Mouse (Mus musculus): ENCODE measurements at regions not wholly inside any gene's neighbourhood (a gene's known extent, or its start where the extent isn't known, plus 50 kb on each side); places are given as distances from the start of the nearest gene placed in this dataset.

DNA sequence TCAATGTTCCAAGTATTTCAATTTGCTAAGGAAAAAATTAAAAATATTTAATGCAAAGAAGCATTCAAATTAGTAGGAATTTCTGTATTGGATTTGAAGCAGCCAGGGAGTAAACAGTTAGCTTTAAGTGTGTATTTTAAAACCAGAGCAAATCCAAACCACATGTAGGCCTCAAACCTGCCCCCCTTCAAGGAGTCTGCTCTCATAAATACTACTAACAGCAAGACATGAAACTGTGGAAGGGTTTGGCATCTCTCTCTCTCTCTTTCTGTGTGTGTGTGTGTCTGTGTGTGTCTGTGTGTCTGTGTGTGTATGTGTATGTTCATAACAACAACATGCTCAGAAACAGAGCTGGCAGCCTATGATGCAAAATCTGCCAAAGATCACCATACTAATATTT lies 159.2 kb upstream of the Ppargc1a start:
- Histone ChIP-seq H3K9me3 (replicated peaks) (no peaks in the 10 kb centered on the region), H3K27ac (no peak overlapping the region), H3K9ac (no peak overlapping the region), H3K4me2 (no peak overlapping the region), H3K36me3 (no peaks in the 10 kb centered on the region), H3K27me3 (replicated peaks) (no peaks in the 10 kb centered on the region), H3K4me1 (no peaks in the 10 kb centered on the region), H3K4me3 (no peak overlapping the region)
- ATAC-seq: no peak

DNA sequence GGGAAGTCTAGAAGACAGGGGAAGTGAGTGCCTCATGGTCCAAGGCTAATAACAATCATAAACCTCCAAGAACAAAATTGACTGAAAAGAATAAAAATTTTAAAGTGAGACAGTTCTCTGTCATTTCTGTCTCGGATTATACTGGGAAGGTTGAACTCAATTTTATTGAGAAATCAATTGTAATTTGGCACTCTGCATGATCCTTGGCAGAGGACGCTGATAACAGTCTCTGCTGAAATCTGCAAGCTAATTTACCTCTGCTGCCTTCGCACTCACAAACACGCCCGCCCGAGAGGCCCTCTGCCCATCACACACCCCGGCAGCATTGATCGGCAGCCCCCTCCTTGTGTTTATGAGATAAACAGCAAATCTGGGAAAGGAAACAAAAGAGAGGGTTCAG lies 151.4 kb upstream of the Ppargc1a start:
- H3K4me1 ChIP-seq: no peaks in the 10 kb centered on the region
- 65% methylated on average over 8 of the region's 8 CpGs for WGBS (ENCODE audit: insufficient replicate concordance)
- no peak overlapping the region for H3K27ac ChIP-seq
- H3K4me2 ChIP-seq: no peak overlapping the region
- no peak overlapping the region for H3K9ac ChIP-seq
- no peak overlapping the region for H3K4me3 ChIP-seq
- H3K9me3 ChIP-seq (replicated peaks): no peaks in the 10 kb centered on the region
- no peaks in the 10 kb centered on the region for H3K36me3 ChIP-seq
- H3K27me3 ChIP-seq (replicated peaks): no peaks in the 10 kb centered on the region
- no peak for ATAC-seq

DNA sequence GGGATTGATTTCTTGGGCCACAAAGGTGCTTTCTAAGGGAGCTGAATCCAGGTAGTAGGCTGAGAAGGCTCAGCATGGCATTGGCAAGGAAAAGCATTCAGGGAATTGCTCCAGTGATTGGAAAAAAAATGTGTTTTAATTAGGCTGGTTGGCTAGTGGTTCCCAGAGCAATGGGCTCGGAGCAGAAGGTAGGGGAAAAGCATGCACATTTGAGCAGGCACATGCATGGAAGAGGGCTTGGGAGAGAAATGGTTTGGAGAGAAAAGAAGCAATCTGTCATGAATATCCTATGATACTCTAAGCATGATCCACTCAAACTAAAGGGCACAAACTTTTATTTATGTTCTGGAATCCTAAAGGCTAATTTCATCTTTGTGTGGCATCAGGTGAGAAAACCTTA lies 150.9 kb upstream of the Ppargc1a start:
- no peaks in the 10 kb centered on the region for H3K36me3 ChIP-seq
- no peak overlapping the region for H3K4me3 ChIP-seq
- no peak overlapping the region for H3K27ac ChIP-seq
- H3K9me3 ChIP-seq (replicated peaks): no peaks in the 10 kb centered on the region
- H3K9ac ChIP-seq: no peak overlapping the region
- no peak overlapping the region for H3K4me2 ChIP-seq
- no peaks in the 10 kb centered on the region for H3K27me3 ChIP-seq (replicated peaks)
- ATAC-seq: no peak
- 56% methylated on average over 1 of the region's 1 CpGs for WGBS (ENCODE audit: insufficient replicate concordance)
- H3K4me1 ChIP-seq: no peaks in the 10 kb centered on the region

DNA sequence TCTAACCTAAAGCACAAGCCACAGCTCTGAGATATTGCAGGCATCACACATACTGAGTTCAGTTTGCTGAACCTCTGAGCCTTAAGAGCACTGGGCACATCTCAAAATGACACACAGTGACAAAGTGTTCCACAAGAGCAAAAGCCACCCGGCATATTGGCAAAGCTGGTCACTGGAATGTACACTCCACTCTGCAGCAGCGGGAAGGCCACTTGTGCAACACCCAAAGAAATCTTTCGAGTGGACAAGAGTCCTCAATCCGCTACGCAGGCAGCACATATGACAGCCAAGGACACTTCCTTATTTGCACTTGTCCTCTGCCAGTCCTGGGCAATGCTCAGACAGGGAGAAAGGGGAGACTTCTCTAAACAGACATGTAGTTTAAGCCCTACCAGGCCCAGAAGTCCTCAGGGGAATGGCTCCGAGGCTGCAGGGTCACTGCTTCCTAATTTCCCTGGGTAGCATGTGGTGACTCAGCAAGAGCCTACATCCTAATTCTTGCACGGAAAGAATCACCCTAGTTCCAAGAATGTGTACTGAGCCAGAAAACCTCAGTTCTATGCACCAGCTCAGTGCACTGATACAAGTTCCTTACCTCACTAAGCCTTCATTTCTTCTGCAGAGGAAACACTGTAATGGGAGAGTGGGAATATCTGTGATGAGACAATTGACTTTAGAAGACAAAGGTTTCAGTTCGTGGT lies 144.5 kb upstream of the Ppargc1a start:
- Histone ChIP-seq H3K9me3 (replicated peaks) (no peaks in the 10 kb centered on the region), H3K4me3 (no peak overlapping the region), H3K4me1 (no peaks in the 10 kb centered on the region), H3K4me2 (no peak overlapping the region), H3K36me3 (no peaks in the 10 kb centered on the region), H3K9ac (no peak overlapping the region), H3K27ac (no peak overlapping the region), H3K27me3 (replicated peaks) (no peaks in the 10 kb centered on the region)
- WGBS (ENCODE audit: insufficient replicate concordance): 59% methylated on average over 8 of the region's 8 CpGs
- ATAC-seq: no peak

DNA sequence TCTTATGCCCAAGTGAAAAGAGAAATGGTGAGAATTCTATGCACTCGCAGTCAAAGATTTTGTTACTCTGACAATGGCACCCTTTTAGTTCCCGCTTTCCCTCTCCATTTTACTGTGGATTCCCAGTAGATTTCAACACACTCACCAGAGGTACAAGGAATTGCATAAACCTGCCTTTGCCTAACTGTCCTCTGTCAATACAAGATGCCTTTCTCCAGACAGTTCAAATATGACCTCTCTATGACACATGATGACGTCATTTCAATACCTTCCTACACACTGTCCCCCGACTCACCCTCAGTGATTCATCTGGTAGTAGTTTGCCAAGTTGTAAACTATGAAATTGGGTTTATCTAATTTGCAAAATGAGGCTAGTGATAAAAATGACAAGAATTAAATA lies 143.1 kb upstream of the Ppargc1a start:
- no peaks in the 10 kb centered on the region for H3K9me3 ChIP-seq (replicated peaks)
- H3K9ac ChIP-seq: no peak overlapping the region
- ATAC-seq: no peak
- H3K27ac ChIP-seq: no peak overlapping the region
- H3K4me3 ChIP-seq: no peak overlapping the region
- no peaks in the 10 kb centered on the region for H3K4me1 ChIP-seq
- no peak overlapping the region for H3K4me2 ChIP-seq
- H3K27me3 ChIP-seq (replicated peaks): no peaks in the 10 kb centered on the region
- WGBS (ENCODE audit: insufficient replicate concordance): 70% methylated on average over 4 of the region's 4 CpGs
- no peaks in the 10 kb centered on the region for H3K36me3 ChIP-seq

DNA sequence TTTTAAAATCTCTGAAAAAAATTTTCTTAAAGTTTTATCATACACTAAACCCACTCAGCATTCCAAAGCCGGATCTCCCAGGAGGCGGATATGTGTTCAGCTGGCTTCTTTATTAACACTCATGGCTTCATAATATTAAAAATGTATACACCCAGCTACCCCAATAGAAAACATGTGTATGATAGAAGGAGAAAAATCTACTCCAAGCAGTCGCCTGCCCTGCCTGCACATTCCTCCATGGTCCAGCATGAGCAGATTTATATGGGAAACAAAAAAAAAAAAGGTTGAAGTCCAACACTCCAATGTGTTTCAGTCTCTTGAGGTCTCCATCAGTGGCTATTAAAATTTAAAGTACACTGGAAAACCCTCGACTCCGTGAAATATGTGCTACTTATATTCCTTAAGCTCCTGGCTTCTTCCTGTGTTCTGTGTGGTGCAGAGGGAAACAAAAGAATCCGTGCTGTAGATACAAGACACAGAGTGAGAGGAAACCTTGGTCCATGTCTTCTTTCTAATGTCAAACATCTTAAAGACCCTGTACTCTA lies 142.0 kb upstream of the Ppargc1a start:
- Histone ChIP-seq H3K4me1 (no peaks in the 10 kb centered on the region), H3K36me3 (no peaks in the 10 kb centered on the region)

DNA sequence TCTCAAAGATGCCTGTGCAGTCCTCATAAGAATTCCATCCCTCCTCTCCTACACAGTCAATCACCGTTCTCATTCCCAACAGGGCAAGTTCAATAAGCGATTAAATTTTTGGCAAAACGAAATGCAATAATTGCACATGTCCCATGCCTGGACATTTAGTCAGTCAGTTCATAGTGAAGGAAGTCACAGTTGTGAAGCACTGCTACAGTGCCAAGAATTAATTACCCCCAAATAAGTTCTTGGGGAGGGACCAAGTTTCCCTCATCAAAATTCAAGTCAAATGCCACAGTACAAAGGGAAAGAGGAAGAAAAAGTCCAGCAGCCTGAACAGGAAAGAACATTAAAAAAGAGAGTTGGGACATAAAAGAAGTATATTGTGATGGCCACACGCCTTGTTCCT lies 112.4 kb upstream of the Ppargc1a start:
- 69% methylated on average over 4 of the region's 4 CpGs for WGBS (ENCODE audit: insufficient replicate concordance)
- no peak overlapping the region for H3K4me2 ChIP-seq
- H3K9ac ChIP-seq: no peak overlapping the region
- no peaks in the 10 kb centered on the region for H3K27me3 ChIP-seq (replicated peaks)
- no peaks in the 10 kb centered on the region for H3K9me3 ChIP-seq (replicated peaks)
- no peak overlapping the region for H3K27ac ChIP-seq
- no peak for ATAC-seq
- H3K4me3 ChIP-seq: no peak overlapping the region
- H3K4me1 ChIP-seq: no peaks in the 10 kb centered on the region
- H3K36me3 ChIP-seq: no peaks in the 10 kb centered on the region

More for the DNA sequence above, 142.0 kb upstream of the Ppargc1a start:
- Histone ChIP-seq H3K27me3 (replicated peaks) (no peaks in the 10 kb centered on the region), H3K27ac (no peak overlapping the region), H3K9ac (no peak overlapping the region), H3K9me3 (replicated peaks) (no peaks in the 10 kb centered on the region), H3K4me3 (no peak overlapping the region), H3K4me2 (no peak overlapping the region)
- 66% methylated on average over 6 of the region's 6 CpGs for whole genome bisulfite sequencing (ENCODE audit: insufficient replicate concordance)
- ATAC-seq: no peak

DNA sequence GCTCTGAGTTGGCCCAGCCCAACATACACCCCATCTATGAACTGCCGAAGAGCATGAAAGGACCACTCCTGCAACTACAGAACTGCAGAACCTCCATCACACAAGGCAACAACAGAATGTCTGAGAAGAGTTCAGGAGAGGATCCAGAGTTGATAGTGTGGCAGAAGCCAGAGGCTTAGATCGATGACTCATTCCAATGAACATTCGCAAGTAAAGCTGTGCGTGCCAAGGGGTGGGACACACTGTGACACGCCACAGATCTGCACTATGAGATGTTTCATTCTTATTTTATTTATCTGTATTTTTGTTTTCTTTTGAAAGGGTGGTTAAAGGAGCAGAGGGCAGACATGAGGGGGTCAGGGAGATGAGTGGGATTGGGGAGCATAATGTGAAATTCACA lies 103.7 kb upstream of the Ppargc1a start:
- no peaks in the 10 kb centered on the region for H3K27me3 ChIP-seq (replicated peaks)

DNA sequence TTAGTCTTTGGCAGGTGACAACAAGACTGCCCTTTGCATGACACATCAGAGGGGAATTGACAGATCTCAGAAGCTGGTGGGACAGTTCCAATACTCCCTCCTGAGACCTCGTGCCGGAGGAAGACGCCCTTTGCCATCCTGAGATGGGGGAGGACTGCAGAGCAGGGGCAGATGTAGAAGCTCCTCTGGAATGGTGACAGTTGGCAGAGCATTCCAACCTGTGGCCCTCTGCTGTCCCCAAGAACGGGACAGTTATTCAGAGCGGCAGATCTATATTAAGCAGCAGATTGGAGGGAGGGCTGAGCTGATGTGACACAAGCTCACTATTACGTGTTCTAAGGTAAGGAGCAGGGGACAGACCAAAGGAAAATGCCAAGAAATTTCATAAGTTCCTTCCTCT lies 97.7 kb upstream of the Ppargc1a start:
- Histone ChIP-seq H3K4me1 (no peaks in the 10 kb centered on the region), H3K36me3 (no peaks in the 10 kb centered on the region), H3K9me3 (replicated peaks) (no peaks in the 10 kb centered on the region), H3K4me2 (no peak overlapping the region), H3K4me3 (no peak overlapping the region), H3K27ac (no peak overlapping the region), H3K27me3 (replicated peaks) (no peaks in the 10 kb centered on the region), H3K9ac (no peak overlapping the region)
- no peak for ATAC-seq
- WGBS (ENCODE audit: insufficient replicate concordance): 66% methylated on average over 6 of the region's 6 CpGs

More for the DNA sequence above, 103.7 kb upstream of the Ppargc1a start:
- H3K27ac ChIP-seq: no peak overlapping the region
- no peak overlapping the region for H3K4me2 ChIP-seq
- H3K4me1 ChIP-seq: no peaks in the 10 kb centered on the region
- H3K9ac ChIP-seq: no peak overlapping the region
- H3K9me3 ChIP-seq (replicated peaks): no peaks in the 10 kb centered on the region
- no peaks in the 10 kb centered on the region for H3K36me3 ChIP-seq
- ATAC-seq: no peak
- no peak overlapping the region for H3K4me3 ChIP-seq
- WGBS (ENCODE audit: insufficient replicate concordance): 81% methylated on average over 5 of the region's 5 CpGs

DNA sequence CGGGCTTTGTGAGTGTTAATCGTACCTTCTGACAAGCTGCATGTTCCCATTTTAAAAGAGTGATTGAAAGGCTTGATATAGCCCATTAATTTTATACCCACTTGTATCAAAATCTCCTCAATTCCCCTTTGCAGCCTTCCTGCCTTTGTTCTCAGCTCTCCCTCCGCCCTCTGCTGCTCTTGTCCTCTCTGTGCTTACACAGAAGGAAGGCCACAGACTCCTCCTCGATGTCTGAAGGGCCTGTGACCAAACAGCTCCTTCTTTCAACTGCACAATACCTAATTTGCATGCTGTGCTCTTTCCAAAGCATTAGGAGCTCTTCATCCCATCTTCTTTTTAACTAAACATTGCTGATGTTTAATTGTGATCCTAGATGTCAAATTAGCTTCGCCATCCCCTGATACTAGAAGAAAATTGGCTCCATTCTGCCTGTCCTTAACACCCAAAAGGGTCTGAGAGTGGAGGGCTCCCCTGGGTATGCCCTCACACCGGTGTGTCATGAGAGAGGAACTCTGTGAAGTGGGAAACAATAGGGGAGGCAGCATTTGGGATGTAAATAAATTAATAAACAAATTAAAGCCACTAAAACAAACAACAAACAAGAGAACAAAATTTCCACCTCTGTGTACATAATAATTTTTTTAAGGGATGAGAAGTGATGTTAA lies 90.8 kb upstream of the Ppargc1a start:
- H3K9ac ChIP-seq: no peak overlapping the region
- H3K4me2 ChIP-seq: no peak overlapping the region
- no peaks in the 10 kb centered on the region for H3K9me3 ChIP-seq (replicated peaks)
- no peaks in the 10 kb centered on the region for H3K36me3 ChIP-seq
- no peak overlapping the region for H3K27ac ChIP-seq
- no peaks in the 10 kb centered on the region for H3K27me3 ChIP-seq (replicated peaks)
- H3K4me3 ChIP-seq: no peak overlapping the region
- whole genome bisulfite sequencing (ENCODE audit: insufficient replicate concordance): 56% methylated on average over 6 of the region's 6 CpGs
- H3K4me1 ChIP-seq: no peaks in the 10 kb centered on the region
- ATAC-seq: no peak

DNA sequence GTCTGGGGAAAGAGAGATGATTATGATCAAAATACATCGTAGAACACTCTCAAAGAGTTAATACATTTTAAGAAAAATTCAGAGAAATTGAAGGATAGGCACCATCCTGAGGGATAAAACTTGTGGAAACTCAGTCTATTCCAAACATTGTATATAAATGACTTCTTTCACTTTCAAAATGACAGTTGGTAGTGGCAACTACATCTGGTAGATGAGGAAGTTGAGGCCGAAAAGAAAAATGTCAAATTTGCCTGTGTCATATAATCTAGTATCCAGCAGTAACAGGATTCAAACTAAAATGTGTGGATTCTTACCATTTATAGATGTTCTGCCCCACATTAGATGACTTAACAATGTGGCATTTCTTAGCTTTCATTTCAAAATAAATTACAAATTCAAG lies 86.0 kb upstream of the Ppargc1a start:
- Histone ChIP-seq H3K4me1 (no peaks in the 10 kb centered on the region), H3K36me3 (no peaks in the 10 kb centered on the region), H3K9me3 (replicated peaks) (no peaks in the 10 kb centered on the region), H3K27ac (no peak overlapping the region), H3K4me2 (no peak overlapping the region), H3K4me3 (no peak overlapping the region), H3K27me3 (replicated peaks) (no peaks in the 10 kb centered on the region), H3K9ac (no peak overlapping the region)
- no peak for ATAC-seq
- WGBS (ENCODE audit: insufficient replicate concordance): 56% methylated on average over 2 of the region's 2 CpGs

DNA sequence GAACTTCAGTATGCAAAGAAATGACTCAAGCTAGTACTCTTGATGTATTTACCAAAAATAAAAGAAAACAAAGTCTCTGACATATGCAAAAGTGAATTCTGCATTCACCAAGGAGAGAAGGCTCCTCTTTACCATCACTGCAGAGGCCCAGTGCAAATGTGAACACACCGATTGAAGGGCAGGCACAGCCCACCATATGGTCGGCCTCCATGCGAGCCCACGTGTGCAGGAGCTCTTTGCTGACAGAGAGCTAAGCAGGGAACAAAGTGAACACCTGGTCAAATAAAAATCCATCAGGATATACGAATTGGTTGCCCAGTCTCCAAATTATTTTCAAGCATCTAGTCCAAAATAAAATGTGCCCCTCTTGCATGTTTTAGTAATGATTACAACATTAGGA lies 56.9 kb upstream of the Ppargc1a start:
- no peak overlapping the region for H3K4me2 ChIP-seq
- H3K4me1 ChIP-seq: no peaks in the 10 kb centered on the region
- no peaks in the 10 kb centered on the region for H3K9me3 ChIP-seq (replicated peaks)
- WGBS (ENCODE audit: insufficient replicate concordance): 64% methylated on average over 5 of the region's 5 CpGs
- no peak for ATAC-seq
- H3K36me3 ChIP-seq: no peaks in the 10 kb centered on the region
- no peak overlapping the region for H3K4me3 ChIP-seq
- H3K27ac ChIP-seq: no peak overlapping the region
- no peak overlapping the region for H3K9ac ChIP-seq
- no peaks in the 10 kb centered on the region for H3K27me3 ChIP-seq (replicated peaks)
